Mouse (Mus musculus) thymus, adult 2 months (tissue): ENCODE results near the gene Olfr1411. TPM values are rescaled to one million over a fixed set of nuclear protein-coding genes. Genes with fewer than 3 reads are reported as not detected.

Source experiments
- DNase-seq: peaks from one replicate; pipeline ENCODE4 v3.0.0; 2021
- H3K27ac ChIP-seq: fragments of 200-500 bp; 2 replicates; pipeline ENCODE4 v1.5.1; 2012; ENCODE audit warnings: low read length, control low read depth; ENCODE audit not compliant: control insufficient read depth, insufficient read depth
- H3K27me3 ChIP-seq: fragments of 200-500 bp; 2 replicates; pipeline ENCODE4 v1.6.1; 2012; ENCODE audit warnings: mild to moderate bottlenecking, low read length, moderate library complexity, mixed read lengths; ENCODE audit not compliant: control insufficient read depth, insufficient read depth
- H3K36me3 ChIP-seq: fragments of 200-500 bp; 2 replicates; pipeline ENCODE4 v1.6.1; 2012; ENCODE audit warnings: mild to moderate bottlenecking, low read length, moderate library complexity; ENCODE audit not compliant: control insufficient read depth, insufficient read depth
- H3K4me1 ChIP-seq: fragments of 200-500 bp; replicated peaks from 2 replicates; pipeline ENCODE4 v1.6.1; 2012; ENCODE audit warnings: low read length; ENCODE audit not compliant: control insufficient read depth, insufficient read depth
- H3K4me3 ChIP-seq: fragments of 200-500 bp; 2 replicates; pipeline ENCODE4 v1.5.1; 2012; ENCODE audit warnings: mild to moderate bottlenecking, low read length, control low read depth, moderate library complexity; ENCODE audit not compliant: control insufficient read depth, insufficient read depth
- CTCF ChIP-seq: fragments of 200-500 bp; IDR thresholded peaks from 2 replicates; pipeline ENCODE4 v1.5.1; 2012; ENCODE audit warnings: mild to moderate bottlenecking, control low read depth, low read length, moderate library complexity, borderline replicate concordance; ENCODE audit not compliant: control insufficient read depth, poor library complexity, insufficient read depth; ENCODE audit errors: extremely low read depth
- POLR2A ChIP-seq: fragments of 200-500 bp; IDR thresholded peaks from 2 replicates; pipeline ENCODE4 v1.6.1; 2012; ENCODE audit warnings: mild to moderate bottlenecking, low read length, control low read depth, moderate library complexity; ENCODE audit not compliant: control insufficient read depth, poor library complexity, insufficient read depth; ENCODE audit errors: extremely low read depth
- WGBS: fragments of 180-500 bp; shearing (Covaris S2); methylation state at CpG from one replicate; pipeline ENCODE4 v1.1.7; 2018; 5-methylcytosine and 5-hydroxymethylcytosine counted together
- polyA plus RNA-seq: library from polyadenylated mRNA; depleted of rRNA; stranded (reverse); fragments of >200 nt; gene quantifications from 2 replicates; pipeline ENCODE4 v1.2.3, GENCODE M21; 2012; rRNA removed

The Olfr1411 gene
- 0.11 TPM in 1 of 2 replicates, not detected in the other for polyA plus RNA-seq

DNA sequence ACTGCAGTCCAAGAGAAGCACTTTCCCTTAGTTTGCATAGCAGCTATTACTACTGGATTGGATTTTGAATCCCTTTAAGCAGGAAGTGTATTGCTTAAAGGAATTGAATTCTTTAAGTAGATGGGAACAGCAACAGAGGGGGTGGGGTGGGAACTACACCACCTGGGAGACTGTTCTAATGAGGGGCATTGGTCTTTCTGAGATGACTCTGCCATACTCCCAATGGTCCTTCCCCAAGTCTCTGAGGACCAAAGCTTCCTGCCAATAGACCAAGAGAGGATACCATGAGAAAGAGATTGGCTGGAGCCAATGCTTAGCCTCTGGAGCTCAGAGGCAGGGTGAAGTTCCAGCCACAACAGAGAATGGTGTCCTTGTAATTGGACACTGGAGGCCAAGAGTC, at the start of gene Olfr1411:
Gene Olfr1411 (plus strand): TSS at position 301 of the 400 bp plus-strand sequence.
- Histone ChIP-seq H3K4me1 (no peaks in the 10 kb centered on the region), H3K27ac (no peak within 1 kb of the TSS), H3K27me3 (no peaks in the 10 kb centered on the region), H3K36me3 (no peaks in the 10 kb centered on the region), H3K4me3 (no peak within 1 kb of the TSS)
- DNase-seq: no peak
- TF ChIP-seq CTCF (no peak), POLR2A (no peak)

DNA sequence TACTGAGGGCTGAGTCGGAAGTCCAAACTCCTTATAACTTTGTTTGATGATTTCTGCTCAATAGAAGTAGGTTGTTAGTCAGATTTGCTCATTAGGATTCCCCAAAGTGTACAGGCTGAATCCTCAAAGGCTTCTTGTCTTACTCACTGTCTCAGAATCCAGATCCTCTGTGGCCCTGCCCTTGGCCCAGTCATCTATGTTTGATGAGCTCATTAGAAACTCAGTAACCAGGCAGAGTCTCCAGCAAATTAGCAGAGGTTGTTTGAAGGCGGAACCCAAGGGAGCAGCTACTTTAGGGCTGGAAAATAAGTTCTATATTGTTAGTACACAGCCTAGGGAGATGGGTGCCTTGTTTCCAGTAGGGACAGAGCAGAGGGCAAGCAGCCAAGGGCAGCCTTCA, 48.3 kb upstream of the Olfr1411 start:
- Histone ChIP-seq H3K27me3 (no peaks in the 10 kb centered on the region), H3K4me1 (no peaks in the 10 kb centered on the region), H3K36me3 (no peaks in the 10 kb centered on the region), H3K4me3 (no peak overlapping the region), H3K27ac (no peak overlapping the region)
- TF ChIP-seq POLR2A (no peak), CTCF (no peak)
- DNase-seq: no peak
- WGBS: 87% methylated on average over 2 of the region's 2 CpGs

DNA sequence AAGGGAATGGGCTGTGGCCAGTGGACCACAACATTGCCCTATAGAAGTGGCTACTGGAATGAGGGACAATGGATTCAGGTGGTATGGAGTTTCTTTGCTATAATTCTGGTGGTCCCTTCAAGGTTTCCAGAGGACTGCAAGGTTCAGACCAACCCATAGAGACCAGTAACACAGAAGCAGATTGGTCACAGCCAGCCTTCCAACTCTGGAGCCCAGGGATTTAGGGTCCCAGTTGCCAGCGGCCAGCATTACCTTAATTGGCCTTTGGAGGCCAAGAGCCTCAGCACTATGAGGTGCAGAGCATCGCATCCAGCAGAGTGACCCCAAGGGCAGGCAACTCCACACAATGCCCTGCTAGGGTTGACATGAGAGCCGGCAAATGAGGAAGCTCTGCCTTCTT, 23.2 kb upstream of the Olfr1411 start, which contains the start of gene Olfr1413:
Gene Olfr1413 (plus strand): TSS at position 301 of the 400 bp plus-strand sequence.
- Histone ChIP-seq H3K27ac (no peak within 1 kb of the TSS), H3K27me3 (no peaks in the 10 kb centered on the region), H3K36me3 (no peaks in the 10 kb centered on the region), H3K4me3 (no peak within 1 kb of the TSS), H3K4me1 (no peaks in the 10 kb centered on the region)
- TF ChIP-seq POLR2A: no peak
- TF ChIP-seq CTCF: no peak
- 91% methylated on average over 3 of the region's 3 CpGs for WGBS
- DNase-seq: no peak

DNA sequence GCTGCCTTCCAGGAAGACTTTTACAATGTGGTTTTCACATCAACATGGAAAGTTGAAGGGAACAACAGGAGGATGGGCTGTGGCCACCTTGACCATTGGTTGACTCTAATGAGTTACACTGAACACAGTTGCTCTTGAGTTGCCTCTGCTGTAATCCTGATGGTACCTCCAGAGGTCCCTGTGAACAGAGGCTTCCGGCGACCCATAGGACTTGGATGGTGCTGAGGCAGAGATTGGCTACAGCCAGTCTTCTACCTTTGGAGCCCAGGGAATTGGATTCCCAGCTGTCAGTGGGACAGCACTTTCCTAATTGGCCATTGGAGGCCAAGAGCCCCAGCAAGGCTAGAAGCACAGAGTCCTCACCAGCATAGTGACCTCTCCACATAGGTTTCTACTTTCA, 8.7 kb upstream of the Olfr1411 start, which contains the start of gene Olfr1412:
Gene Olfr1412 (plus strand): TSS at position 301 of the 400 bp plus-strand sequence.
- 92% methylated on average over 2 of the region's 2 CpGs for WGBS
- no peak within 1 kb of the TSS for H3K4me3 ChIP-seq
- no peaks in the 10 kb centered on the region for H3K36me3 ChIP-seq
- H3K27me3 ChIP-seq: no peaks in the 10 kb centered on the region
- no peak for DNase-seq
- no peak within 1 kb of the TSS for H3K27ac ChIP-seq
- TF ChIP-seq POLR2A (no peak), CTCF (no peak)
- no peaks in the 10 kb centered on the region for H3K4me1 ChIP-seq

DNA sequence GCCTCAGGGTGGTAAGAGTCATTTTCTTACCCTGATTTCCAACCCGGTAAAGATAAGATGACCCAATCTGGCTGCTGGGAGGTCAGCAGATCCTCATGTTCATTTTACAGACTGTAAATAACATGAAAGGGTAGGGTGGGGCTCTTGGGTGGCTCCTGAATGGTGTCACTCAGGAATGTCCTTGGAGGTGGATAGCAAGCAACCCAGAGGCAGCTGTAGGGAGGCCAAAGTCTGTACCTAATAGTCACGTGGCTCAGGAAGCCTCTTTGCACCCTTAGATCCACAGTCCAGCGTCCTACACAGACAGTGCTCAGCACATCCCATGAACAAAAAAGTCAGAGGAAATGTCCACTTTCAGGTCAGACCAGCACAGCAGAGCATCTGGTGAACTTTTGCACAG, 1.8 kb downstream of the Olfr1411 start:
- Histone ChIP-seq H3K4me3 (no peak overlapping the region), H3K4me1 (no peaks in the 10 kb centered on the region), H3K27ac (no peak overlapping the region), H3K27me3 (no peaks in the 10 kb centered on the region), H3K36me3 (no peaks in the 10 kb centered on the region)
- no peak for DNase-seq
- 90% methylated on average over 3 of the region's 3 CpGs for WGBS
- no peak for TF ChIP-seq POLR2A
- no peak for TF ChIP-seq CTCF

DNA sequence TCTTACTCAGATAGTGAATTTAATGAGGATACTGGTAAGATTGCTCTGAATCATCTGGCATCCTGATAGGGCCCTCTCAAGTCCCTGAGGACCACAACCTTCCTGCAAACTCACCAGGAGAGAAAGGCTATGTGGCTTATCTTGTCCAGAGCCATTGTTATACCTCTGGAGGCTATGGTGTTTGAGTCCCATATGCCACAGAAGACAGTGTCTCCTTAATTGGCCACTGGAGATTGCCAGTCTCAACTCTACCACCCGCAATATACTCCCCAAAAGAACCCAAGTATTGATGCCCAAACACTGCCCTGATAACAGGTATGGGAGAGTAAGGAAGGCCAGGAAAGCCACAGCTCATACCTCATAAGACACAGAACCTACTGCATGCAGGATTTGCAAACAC, 11.3 kb downstream of the Olfr1411 start, which contains the start of gene Olfr1410:
Gene Olfr1410 (plus strand): TSS at position 301 of the 400 bp plus-strand sequence.
- H3K27me3 ChIP-seq: no peaks in the 10 kb centered on the region
- no peak within 1 kb of the TSS for H3K27ac ChIP-seq

DNA sequence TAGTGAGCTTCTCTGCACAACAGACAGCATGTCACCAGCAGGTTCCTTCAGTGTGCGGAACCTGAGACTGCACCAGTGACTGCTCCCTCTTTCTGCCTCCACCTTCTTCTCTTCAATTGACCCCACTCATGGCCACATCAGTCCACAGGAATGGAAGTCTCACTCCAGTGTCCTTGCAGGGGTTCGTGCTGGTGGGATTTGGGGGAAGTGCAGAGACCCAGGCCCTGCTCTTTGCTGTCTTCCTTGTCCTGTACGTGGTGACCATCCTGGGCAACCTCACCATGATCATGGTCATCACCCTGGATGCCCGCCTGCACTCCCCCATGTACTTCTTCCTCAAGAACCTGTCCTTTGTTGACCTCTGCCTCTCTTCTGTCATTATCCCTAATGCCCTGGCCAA, 13.5 kb downstream of the Olfr1411 start:
- Histone ChIP-seq H3K36me3 (no peaks in the 10 kb centered on the region), H3K27ac (no peak overlapping the region), H3K4me3 (no peak overlapping the region), H3K27me3 (no peaks in the 10 kb centered on the region), H3K4me1 (no peaks in the 10 kb centered on the region)
- WGBS: 87% methylated on average over 4 of the region's 4 CpGs
- no peak for DNase-seq
- TF ChIP-seq CTCF (no peak), POLR2A (no peak)

More for the DNA sequence above, 11.3 kb downstream of the Olfr1411 start, which contains the start of gene Olfr1410:
- no peak within 1 kb of the TSS for H3K4me3 ChIP-seq
- H3K4me1 ChIP-seq: no peaks in the 10 kb centered on the region
- TF ChIP-seq CTCF (no peak), POLR2A (no peak)
- H3K36me3 ChIP-seq: no peaks in the 10 kb centered on the region
- 90% methylated on average over 1 of the region's 1 CpGs for WGBS
- no peak for DNase-seq
